Mouse (Mus musculus) kidney, postnatal 36 days (tissue): ENCODE results near the gene Dlg5.

Source experiments
- DNase-seq, 2 experiments: peaks; one replicate each; pipeline ENCODE4 v3.0.0; 2021 to 2022; ENCODE audit warnings: mixed read lengths in 2 of 2

Dlg5 gene

DNA sequence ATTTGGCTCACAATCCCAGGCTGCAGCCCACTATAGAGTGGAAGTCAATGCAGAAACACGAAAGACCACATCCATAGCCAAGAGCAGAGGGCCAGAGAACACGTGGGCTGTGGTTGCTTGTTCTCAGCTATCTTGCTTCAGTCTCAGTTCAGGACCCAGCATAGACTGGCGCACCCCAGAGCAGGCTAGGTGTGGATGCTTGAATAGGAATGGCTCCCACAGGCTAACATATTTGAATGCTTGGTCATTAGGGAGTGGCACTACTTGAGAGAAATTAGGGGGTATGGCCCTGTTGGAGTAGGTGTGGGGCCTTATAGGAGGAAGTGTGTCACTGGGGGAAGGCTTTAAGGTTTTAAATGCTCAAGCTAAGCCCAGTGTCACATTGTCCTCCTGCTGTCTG is 62.8 kb downstream of the Dlg5 start:
- no peak for DNase-seq

GRCm38 (mm10) chr14:24181811-24182506 is 63.8 kb downstream of the Dlg5 start:
- peak; percentile 66 to 81 for DNase-seq

DNA sequence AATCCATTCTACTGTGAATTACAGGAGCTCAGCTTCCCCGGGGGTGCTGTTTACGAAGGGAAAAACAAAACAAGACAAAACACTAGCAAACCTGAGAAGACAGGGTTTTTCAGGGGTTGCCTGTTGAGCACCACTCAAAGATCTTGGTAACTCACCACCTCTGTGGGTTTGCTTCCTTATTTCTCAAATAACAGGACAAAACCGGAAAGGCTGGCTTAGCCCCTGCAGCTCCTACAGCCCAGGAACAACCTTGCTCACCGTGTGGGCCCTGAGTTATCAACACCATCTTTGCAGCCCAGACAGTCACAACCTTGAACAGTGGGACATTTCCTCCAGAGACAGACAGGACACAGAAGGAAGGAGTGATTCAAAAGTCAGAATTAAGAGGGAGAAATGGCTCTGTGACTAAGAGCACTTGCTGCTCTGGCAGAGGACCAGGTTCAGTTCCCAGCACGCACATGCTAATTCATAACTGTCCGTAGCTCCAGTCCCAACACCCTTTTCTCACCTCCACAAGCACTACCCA is 66.2 kb downstream of the Dlg5 start:
- DNase-seq, result peak in 1 of 2 experiments; percentile 23

DNA sequence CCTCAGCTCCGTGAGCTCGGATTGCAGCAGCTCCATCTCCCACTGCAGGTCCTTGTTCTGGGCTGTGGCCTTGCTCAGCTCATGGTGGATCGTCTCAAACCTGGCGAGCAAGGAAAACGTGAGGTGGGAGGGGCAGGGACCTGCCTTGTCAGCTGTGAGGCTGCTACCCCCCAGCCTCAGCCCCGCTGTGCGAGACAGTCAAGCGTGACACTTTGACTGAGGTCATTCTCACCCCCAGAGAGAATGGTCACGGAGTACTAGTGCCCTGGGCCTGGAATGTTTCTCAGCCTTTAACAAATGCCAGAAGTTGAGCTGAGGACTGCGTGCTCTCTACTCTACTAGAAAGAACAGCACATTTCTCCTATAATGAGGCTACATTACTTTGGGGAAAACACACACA is 69.1 kb downstream of the Dlg5 start:
- peak; percentile 51 to 60 for DNase-seq

- peak; percentile 27 to 31 for DNase-seq
Observed at GRCm38 (mm10) chr14:24173326-24173725, 72.4 kb downstream of the Dlg5 start.

DNA sequence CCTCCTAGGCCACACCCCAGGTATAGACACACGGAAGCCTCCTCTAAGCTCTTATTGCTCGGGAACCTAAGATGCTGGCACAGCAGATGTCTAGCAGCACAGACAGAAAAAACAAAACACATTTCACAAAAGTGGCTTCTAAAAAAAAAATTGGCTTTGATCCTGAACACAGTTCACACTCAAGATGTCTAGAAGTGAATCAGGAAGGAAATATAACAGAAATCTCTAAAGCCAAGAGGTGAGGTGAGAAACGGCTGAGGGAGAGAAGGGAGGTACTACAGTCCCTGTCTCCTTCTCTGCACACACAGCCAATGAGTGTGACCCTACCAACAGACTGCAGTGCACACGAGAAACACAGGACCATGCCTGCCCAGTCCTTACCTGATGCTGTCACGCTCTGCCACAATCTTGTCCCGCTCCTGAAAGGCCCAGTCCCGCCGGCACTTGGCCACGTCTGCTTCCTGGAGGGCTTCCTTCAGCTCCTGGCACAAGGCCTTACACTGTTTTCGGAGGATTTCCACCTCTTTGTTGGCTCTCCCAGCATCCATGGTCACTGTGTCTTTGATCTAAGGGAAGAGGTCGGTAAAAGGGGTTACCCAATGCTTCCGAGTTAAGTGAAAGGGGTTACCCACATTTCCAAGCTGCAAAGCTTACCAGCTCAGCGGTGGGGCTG is 73.9 kb downstream of the Dlg5 start:
- DNase-seq, result peak; percentile 21 to 52

GRCm38 (mm10) chr14:24166046-24166445 is 79.7 kb downstream of the Dlg5 start:
- DNase-seq, result no peak

DNA sequence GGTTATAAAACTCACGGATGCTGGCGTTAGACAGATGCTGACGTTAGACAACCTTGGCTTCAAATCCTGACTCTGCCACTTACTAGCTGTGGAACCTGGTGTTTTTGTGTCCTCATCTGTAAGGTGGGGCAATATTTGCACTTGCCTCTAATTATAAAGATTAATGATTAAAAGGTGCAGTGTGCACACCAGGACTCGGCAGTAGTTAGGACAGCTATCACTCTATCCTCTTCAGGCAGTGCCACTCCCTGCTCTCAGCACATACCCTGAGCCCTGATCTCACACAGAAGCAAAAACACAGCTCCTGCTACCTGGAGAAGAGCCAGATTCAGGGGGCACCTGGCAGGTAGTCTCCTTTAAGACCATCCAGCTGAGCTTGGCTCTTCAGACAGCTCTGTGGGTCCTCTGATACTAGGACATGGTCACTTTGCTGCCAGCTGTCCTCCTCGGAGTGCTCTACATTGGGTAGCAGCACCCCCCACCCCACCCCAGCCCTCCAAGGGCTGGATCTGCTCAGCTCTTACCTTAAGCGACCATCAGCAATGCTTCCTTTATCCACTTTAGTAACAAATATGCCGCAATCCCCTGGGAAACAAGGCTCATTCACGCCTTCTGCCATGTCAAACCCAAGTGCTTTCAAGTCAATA is 80.9 kb downstream of the Dlg5 start:
- no peak for DNase-seq

DNA sequence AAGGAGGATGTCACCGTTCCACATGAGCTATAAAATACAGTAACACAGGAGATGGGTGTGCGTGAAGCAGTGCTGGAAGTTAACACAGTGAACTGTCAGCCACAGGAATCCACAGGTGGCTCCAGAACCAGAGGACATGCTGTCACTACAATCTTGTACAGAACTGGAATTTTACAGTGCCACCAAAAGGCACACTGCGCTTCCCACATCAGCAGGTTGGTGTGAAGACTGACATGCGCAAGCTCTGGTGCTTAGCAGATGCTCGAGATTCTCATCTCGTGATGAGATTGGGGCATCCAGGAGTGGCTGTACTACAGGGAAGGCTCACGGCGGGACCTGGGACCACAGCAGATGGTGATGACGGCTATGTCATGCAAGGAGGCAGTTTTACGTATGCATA is 82.9 kb downstream of the Dlg5 start:
- DNase-seq, result no peak

DNA sequence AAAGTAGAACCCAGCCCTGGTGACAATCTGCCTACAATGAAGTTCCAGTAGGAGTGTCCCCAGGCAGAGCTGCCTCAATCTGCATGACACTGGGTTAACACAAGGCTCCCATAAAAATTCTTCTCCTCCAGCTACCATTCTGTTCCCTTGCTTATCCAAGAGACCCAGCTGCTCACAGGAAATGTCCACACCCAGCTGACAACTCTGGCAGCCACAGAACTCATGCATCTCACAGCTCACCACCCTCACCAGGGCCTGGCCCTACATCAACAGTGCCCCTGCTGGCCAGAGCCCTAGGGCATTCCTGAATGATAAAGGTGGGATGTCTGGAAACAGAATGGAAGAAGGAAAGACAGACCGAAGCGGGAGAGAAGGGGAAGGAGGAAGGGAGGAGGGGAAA is 96.8 kb downstream of the Dlg5 start:
- no peak for DNase-seq

- no peak for DNase-seq
Observed at GRCm38 (mm10) chr14:24144821-24145220, 100.9 kb downstream of the Dlg5 start.

GRCm38 (mm10) chr14:24144421-24144820 is 101.3 kb downstream of the Dlg5 start:
- DNase-seq, result no peak

- DNase-seq, result no peak
Observed at GRCm38 (mm10) chr14:24142926-24143430, 102.7 kb downstream of the Dlg5 start.

GRCm38 (mm10) chr14:24141727-24142126 is 104.0 kb downstream of the Dlg5 start:
- DNase-seq, result no peak

GRCm38 (mm10) chr14:24140297-24140812 is 105.4 kb downstream of the Dlg5 start:
- DNase-seq, result no peak

DNA sequence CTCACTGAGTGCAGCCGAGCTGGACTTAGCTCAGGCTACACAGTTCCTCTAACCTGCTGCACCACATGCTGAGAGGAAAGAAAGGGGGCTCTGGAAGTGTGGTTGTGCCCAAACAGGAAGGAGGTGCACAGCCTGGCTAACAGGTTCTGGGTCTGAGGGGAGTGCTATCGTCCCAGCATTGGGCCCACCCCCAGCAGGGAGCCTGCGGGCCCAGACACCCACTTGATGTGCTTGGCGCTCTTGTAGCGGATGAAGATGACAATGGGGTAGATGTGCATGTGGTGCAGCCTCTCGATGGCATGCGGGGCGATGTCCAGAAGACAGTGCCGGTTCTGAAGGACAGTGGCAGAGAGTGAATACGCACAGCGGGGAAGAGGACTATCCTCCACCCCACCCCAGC is 108.8 kb downstream of the Dlg5 start:
- no peak for DNase-seq

DNA sequence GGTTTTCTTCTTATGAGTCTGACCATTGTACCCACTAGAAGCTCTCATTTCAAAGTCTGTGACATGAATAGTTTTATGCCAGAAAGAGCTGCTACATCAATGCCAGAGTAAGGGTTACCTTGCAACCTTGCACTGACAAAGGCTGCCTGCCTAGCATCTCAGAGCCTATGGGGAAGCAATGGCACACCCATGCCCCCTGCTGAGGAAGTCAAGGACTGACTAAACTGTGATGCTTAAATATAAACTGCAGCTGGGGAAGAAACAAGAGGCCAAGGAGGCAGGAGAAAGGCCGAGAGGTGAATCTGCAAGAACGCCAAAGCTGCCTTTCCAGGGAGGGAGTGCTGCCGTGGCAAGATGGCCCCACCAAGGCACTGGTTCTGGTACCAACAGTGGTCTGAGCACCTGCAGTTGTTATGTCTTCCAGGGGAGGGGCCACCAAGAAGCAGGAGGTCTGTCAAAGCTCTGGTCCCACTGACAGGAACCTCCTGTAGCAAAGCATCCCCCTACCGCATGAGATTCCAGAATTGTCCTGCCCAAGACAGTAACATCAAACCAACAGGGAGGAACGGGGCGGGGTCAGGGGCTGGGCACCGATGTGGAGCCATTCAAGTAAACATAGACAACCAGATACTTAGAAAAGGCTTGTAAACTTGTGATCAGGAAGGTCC is 111.0 kb downstream of the Dlg5 start:
- DNase-seq, result no peak

GRCm38 (mm10) chr14:24133801-24134200 is 111.9 kb downstream of the Dlg5 start:
- DNase-seq, result no peak

DNA sequence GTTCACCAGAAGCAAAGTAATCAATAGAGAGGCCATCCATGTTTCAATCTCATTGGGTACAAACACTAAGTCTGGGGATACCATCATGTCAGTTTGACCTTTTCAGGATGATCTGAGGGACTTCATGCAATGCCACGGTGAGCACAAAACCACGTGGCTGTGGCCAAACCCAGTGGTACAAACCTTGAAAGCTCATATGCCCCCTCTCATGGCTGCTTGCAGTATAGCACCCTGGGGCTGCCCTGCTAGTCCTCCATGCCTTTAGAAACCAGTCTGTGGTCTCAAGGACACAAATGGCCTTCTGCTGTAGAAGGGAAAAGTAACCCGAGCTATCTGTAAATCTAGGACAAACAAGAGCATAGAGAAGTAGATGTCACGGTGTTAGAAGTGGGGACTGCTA is 113.6 kb downstream of the Dlg5 start:
- peak; percentile 26 to 77 for DNase-seq

- peak in 1 of 2 experiments; percentile 56 for DNase-seq
Observed at GRCm38 (mm10) chr14:24125069-24125468, 120.7 kb downstream of the Dlg5 start.

DNA sequence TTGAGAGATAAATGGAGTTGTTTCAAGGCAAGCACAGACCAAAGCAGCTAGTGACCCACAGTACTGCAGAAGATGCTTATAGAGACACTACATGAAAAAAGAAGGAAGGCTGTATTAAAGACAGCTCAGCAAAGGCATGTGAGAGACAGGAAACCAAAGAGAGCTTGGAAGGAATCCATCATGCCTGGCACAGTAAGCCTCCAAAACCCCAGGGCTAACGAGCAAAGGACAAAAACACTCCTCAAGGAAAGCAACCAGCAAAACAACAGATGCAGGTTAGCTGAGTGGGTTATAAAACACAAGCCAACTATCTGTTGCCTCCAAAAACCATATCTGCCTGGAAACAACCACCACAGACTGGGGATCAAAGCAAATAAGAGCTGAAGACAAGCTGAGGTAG is 121.5 kb downstream of the Dlg5 start:
- no peak for DNase-seq

DNA sequence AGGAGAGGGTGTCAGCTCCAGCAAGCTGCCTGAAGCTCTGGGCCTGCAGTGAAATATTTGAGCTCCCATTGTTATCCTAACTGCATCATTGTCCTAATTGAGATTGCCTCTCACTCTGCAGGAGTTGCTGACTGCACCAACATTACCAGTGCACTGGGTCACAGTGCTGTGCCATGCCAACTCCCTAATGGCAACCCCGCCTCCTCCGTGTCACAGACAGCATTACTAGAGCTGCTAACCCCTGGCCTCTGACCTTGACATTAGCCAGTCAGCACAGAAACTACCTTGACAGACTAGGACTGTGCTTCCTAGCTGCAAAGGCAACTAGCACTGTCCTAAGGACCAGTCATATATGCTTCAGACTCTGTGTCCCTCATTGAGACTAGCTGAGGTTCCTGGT is 139.0 kb downstream of the Dlg5 start:
- DNase-seq, result no peak

DNA sequence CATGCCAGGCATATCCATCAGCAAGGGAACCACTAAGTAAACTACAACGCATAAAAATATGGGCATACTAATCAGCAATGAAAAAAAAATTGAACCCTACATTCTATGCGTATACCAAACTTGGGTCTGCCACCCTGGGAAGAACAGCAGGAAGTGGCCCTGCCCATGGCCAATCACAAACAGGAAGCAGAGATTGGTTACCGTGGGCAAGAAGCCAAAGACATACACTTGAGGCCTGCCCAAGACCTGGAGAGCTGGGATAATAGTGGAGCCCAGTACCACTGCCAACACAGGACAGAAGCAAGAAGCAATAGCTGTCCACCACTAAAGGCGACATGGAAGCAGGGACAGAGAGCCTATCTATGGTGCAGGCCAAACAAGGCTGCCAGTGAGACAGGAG is 146.9 kb downstream of the Dlg5 start:
- DNase-seq, result no peak
